Mouse (Mus musculus) embryo, embryonic 11.5 days (tissue): Measurements from ENCODE around the gene H2-M11.

Experiments
- DNase-seq: peaks from one replicate; pipeline ENCODE4 v3.0.0-alpha.2; 2012; ENCODE audit warnings: low read depth, low spot score

The H2-M11 gene

DNA sequence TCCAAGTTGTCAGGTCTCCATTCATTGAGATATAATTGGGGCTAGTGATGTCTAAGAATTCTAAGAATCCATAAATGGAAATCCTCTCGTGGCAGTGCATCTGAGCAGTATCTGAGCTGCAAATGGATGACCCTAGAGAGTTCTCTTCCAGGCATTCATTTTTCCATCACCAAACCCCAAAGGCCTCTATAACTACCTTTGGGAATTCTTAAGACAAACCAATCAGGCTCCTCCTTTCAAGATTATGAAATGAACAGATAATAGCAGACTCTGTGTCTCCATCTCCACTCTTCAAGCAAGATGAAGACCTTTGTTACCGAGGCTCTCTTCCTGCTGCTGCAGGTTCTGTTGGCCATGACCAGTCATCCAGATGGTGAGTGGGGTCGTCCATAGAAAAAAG, at the start of gene H2-M11:
TSS of gene H2-M11 (plus strand) at position 301 of the 400 bp plus-strand sequence.
- no peak for DNase-seq

DNA sequence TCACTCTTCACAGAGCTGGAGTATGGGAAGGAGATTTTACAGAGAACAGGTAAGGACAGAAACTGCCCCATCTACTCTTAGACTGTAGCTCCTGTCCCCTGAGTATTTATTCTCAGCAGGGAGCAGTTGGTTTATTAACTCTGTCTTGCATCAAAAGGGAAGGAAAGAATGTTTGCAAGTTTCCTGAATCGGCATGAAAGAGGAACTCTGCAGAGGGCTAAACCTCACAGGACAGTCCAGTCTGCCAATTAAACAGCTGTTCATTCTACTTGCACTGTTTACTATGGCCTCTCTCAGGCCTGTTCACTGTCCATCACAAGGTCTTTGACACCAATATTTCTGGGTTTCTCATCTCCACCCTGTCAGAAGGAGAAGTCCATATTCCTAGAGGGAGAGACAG, 46.4 kb upstream of the H2-M11 start:
- no peak for DNase-seq

DNA sequence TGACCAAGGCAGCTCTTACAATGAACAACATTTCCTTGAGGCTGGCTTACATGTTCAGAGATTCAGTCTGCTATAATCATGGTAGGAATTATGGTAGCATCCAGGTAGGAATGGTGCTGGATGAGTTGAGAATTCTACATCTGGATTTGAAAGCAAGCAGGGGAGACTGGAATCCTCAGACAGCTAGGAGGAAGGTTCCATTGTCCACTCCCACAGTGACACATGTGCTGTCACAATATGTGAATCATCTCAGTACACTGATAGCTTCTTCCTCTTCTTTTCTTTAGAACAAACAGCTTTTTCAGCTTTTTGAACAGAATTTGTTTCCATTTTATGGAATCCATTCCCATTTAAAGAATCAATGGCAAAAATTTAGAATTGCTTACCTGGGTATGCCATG, 43.0 kb upstream of the H2-M11 start:
- no peak for DNase-seq
